Comparison of ENCODE assay signal across 8 mouse cellular contexts in the genomic region with DNA sequence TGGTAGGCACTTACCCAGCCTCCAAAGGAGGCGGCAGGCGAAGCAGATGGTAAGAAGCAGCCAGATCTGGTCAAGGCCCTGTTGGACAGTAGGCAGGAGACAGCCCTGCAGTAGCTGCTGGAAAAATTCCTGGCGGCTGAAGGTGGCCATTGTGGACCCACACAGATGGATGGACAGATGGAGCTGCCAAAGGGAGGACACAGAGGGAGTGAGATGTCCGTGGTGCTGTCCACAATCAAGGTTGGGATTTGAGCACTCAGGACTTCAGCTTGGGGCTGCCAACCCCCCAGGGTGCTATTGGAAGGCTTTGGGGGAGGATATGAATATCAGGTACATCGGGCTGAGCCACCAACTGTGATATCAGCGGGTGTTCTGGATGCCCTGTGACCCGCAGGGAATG. TPM values are rescaled to one million over a fixed set of nuclear protein-coding genes. Genes with fewer than 3 reads are reported as not detected.
A peak's percentile ranks its signal among the peaks of the same experiment; 100 is the strongest.
DNase-seq lines count a peak whose midpoint lies in the region; ATAC-seq lines count a peak whose summit lies in the region.

No protein-coding gene starts in this region.

- WGBS in limb, embryonic 11.5 days: 44% methylated on average over 7 of the region's 7 CpGs
- 36% methylated on average over 7 of the region's 7 CpGs for WGBS in stomach, embryonic 16.5 days

- DNase-seq in frontal cortex, postnatal 10 days (ENCODE audit: low spot score in 2 of 2): no peak
- DNase-seq in right cerebral cortex, adult 18-20 months: peak; percentile 13
- DNase-seq in right cerebral cortex, postnatal 4 days: no peak
- DNase-seq in limb, embryonic 11.5 days (ENCODE audit: low spot score): no peak
- no peak for DNase-seq in urinary bladder, postnatal 25 days (ENCODE audit: low spot score)

- no peaks in the 10 kb centered on the region for H3K36me3 ChIP-seq in limb, embryonic 11.5 days (ENCODE audit: control insufficient read depth, insufficient read depth, low read length)
- H3K36me3 ChIP-seq in stomach, embryonic 16.5 days (ENCODE audit: control insufficient read depth, insufficient read depth, low read length): no peaks in the 10 kb centered on the region

- H3K9ac ChIP-seq in limb, embryonic 11.5 days (ENCODE audit: low read length): no peak overlapping the region
- H3K9ac ChIP-seq in stomach, embryonic 16.5 days (ENCODE audit: low read length): peak overlapping the region; percentile 72; the same call in 1 of the 2 replicates

- H3K4me1 ChIP-seq in limb, embryonic 11.5 days (ENCODE audit: control insufficient read depth, insufficient read depth, low read length): no peaks in the 10 kb centered on the region
- no peaks in the 10 kb centered on the region for H3K4me1 ChIP-seq in stomach, embryonic 16.5 days (ENCODE audit: control insufficient read depth, insufficient read depth, low read length)

- ATAC-seq in frontal cortex, adult (ENCODE audit: low TSS enrichment): peak; percentile 45
- ATAC-seq in limb, embryonic 11.5 days (ENCODE audit: insufficient number of reproducible peaks, low FRiP score, low TSS enrichment, low read depth): no peak
- ATAC-seq in stomach, embryonic 16.5 days (ENCODE audit: insufficient read depth, low FRiP score): no peak
- ATAC-seq in activated CD4-positive, CD25-positive, alpha-beta regulatory T cell, adult 4 months: no peak

- no peak overlapping the region for H3K27ac ChIP-seq in limb, embryonic 11.5 days (replicated peaks; ENCODE audit: low read depth, low read length)
- H3K27ac ChIP-seq in stomach, embryonic 16.5 days (ENCODE audit: low read length): no peak overlapping the region

- H3K9me3 ChIP-seq in limb, embryonic 11.5 days (ENCODE audit: control insufficient read depth, low read length): no peaks in the 10 kb centered on the region
- no peaks in the 10 kb centered on the region for H3K9me3 ChIP-seq in stomach, embryonic 16.5 days (replicated peaks; ENCODE audit: control insufficient read depth, low read length)

- peak overlapping the region; percentile 50 for H3K4me2 ChIP-seq in limb, embryonic 11.5 days (ENCODE audit: low read depth, severe bottlenecking)
- H3K4me2 ChIP-seq in stomach, embryonic 16.5 days (ENCODE audit: low read depth, low read length): peak overlapping the region; percentile 62

- H3K27me3 ChIP-seq in limb, embryonic 11.5 days (ENCODE audit: control insufficient read depth, insufficient read depth, low read length): no peaks in the 10 kb centered on the region
- no peaks in the 10 kb centered on the region for H3K27me3 ChIP-seq in stomach, embryonic 16.5 days (ENCODE audit: control insufficient read depth, insufficient read depth, low read length)

- H3K4me3 ChIP-seq in limb, embryonic 11.5 days (ENCODE audit: low read depth, low read length): peak overlapping the region; percentile 44
- peak overlapping the region; percentile 55 for H3K4me3 ChIP-seq in stomach, embryonic 16.5 days (replicated peaks; ENCODE audit: low read length)

RNA-seq across cellular contexts. Expression of a gene that starts 0.8 kb away (rescaled TPM):
- polyA plus RNA-seq in limb, embryonic 11.5 days (2014; fragmentation: Nextera tagmentation; extraction: Ambion mirVana): 11.1 and 11.8 TPM in 2 replicates
- 13.8 and 15.9 TPM in 2 replicates for polyA plus RNA-seq in stomach, embryonic 16.5 days (2015; fragmentation: Nextera tagmentation; extraction: Ambion mirVana)
- under 1 TPM in 1 of 2 experiments, not detected in 1; 0.38 TPM for polyA plus RNA-seq in activated CD4-positive, CD25-positive, alpha-beta regulatory T cell, adult 4 months (2017; shearing (Covaris generic))

RNA-seq across cellular contexts. Expression of a gene that starts 12.2 kb away (rescaled TPM):
- polyA plus RNA-seq in limb, embryonic 11.5 days (2014; fragmentation: Nextera tagmentation; extraction: Ambion mirVana): 24.1 and 25.5 TPM in 2 replicates
- polyA plus RNA-seq in stomach, embryonic 16.5 days (2015; fragmentation: Nextera tagmentation; extraction: Ambion mirVana): 53.3 and 67.0 TPM in 2 replicates
- 100 to 1,000 TPM; 129 to 202 TPM for polyA plus RNA-seq in activated CD4-positive, CD25-positive, alpha-beta regulatory T cell, adult 4 months (2017; shearing (Covaris generic))

RNA-seq across cellular contexts. Expression of a gene that starts 29.6 kb away (rescaled TPM):
- polyA plus RNA-seq in limb, embryonic 11.5 days (2014; fragmentation: Nextera tagmentation; extraction: Ambion mirVana): 15.4 and 15.5 TPM in 2 replicates
- 10.9 and 11.6 TPM in 2 replicates for polyA plus RNA-seq in stomach, embryonic 16.5 days (2015; fragmentation: Nextera tagmentation; extraction: Ambion mirVana)
- polyA plus RNA-seq in activated CD4-positive, CD25-positive, alpha-beta regulatory T cell, adult 4 months (2017; shearing (Covaris generic)): 1 to 10 TPM; 4.1 to 4.5 TPM

RNA-seq across cellular contexts. Expression of a gene that starts 46.7 kb away (rescaled TPM):
- 51.2 and 53.6 TPM in 2 replicates for polyA plus RNA-seq in limb, embryonic 11.5 days (2014; fragmentation: Nextera tagmentation; extraction: Ambion mirVana)
- polyA plus RNA-seq in stomach, embryonic 16.5 days (2015; fragmentation: Nextera tagmentation; extraction: Ambion mirVana): 35.1 and 39.1 TPM in 2 replicates
- polyA plus RNA-seq in activated CD4-positive, CD25-positive, alpha-beta regulatory T cell, adult 4 months (2017; shearing (Covaris generic)): 10 to 100 TPM; 16.0 to 21.0 TPM

RNA-seq across cellular contexts. Expression of a gene that starts 59.9 kb away (rescaled TPM):
- polyA plus RNA-seq in limb, embryonic 11.5 days (2014; fragmentation: Nextera tagmentation; extraction: Ambion mirVana): 538 and 539 TPM in 2 replicates
- 396 and 404 TPM in 2 replicates for polyA plus RNA-seq in stomach, embryonic 16.5 days (2015; fragmentation: Nextera tagmentation; extraction: Ambion mirVana)
- 100 to 1,000 TPM; 711 to 929 TPM for polyA plus RNA-seq in activated CD4-positive, CD25-positive, alpha-beta regulatory T cell, adult 4 months (2017; shearing (Covaris generic))
